Mouse (Mus musculus) embryonic facial prominence, embryonic 10.5 days (tissue): ENCODE measurements around the gene Pank1. TPM values are rescaled to one million over a fixed set of nuclear protein-coding genes. Genes with fewer than 3 reads are reported as not detected.

ENCODE experiments used
- DNase-seq: peaks from one replicate; pipeline ENCODE4 v3.0.0-alpha.2; 2017; ENCODE audit warnings: low spot score
- H3K27ac ChIP-seq: fragments of 300-500 bp; sonication (generic); replicated peaks from 2 replicates; pipeline ENCODE4 v1.5.1; 2016; ENCODE audit warnings: mild to moderate bottlenecking
- H3K27me3 ChIP-seq: fragments of 300-500 bp; sonication (generic); replicated peaks from 2 replicates; pipeline ENCODE4 v1.6.1; 2016; ENCODE audit warnings: low read depth, mild to moderate bottlenecking; ENCODE audit not compliant: poor library complexity, severe bottlenecking
- H3K36me3 ChIP-seq: fragments of 300-500 bp; sonication (generic); replicated peaks from 2 replicates; pipeline ENCODE4 v1.6.1; 2016; ENCODE audit warnings: mild to moderate bottlenecking, moderate library complexity
- H3K4me1 ChIP-seq: fragments of 300-500 bp; sonication (generic); 2 replicates; pipeline ENCODE4 v1.6.1; 2016
- H3K4me3 ChIP-seq: fragments of 300-500 bp; sonication (generic); 2 replicates; pipeline ENCODE4 v1.5.1; 2016; ENCODE audit warnings: mild to moderate bottlenecking, moderate library complexity
- H3K9me3 ChIP-seq: fragments of 300-500 bp; sonication (generic); 2 replicates; pipeline ENCODE4 v1.6.1; 2016; ENCODE audit warnings: mild to moderate bottlenecking
- WGBS: fragments of 180-500 bp; shearing (Covaris S2); methylation state at CpG from one replicate; pipeline ENCODE4 v1.1.7; 2016; 5-methylcytosine and 5-hydroxymethylcytosine counted together
- polyA plus RNA-seq: library from polyadenylated mRNA; unstranded; fragments of >200 nt; fragmentation: Nextera tagmentation; extraction: Ambion mirVana; gene quantifications from 2 replicates; pipeline ENCODE4 v1.2.1, GENCODE M21; 2016

Gene Pank1
- polyA plus RNA-seq, 1 experiment from 2014 or later, result 7.5 TPM

DNA sequence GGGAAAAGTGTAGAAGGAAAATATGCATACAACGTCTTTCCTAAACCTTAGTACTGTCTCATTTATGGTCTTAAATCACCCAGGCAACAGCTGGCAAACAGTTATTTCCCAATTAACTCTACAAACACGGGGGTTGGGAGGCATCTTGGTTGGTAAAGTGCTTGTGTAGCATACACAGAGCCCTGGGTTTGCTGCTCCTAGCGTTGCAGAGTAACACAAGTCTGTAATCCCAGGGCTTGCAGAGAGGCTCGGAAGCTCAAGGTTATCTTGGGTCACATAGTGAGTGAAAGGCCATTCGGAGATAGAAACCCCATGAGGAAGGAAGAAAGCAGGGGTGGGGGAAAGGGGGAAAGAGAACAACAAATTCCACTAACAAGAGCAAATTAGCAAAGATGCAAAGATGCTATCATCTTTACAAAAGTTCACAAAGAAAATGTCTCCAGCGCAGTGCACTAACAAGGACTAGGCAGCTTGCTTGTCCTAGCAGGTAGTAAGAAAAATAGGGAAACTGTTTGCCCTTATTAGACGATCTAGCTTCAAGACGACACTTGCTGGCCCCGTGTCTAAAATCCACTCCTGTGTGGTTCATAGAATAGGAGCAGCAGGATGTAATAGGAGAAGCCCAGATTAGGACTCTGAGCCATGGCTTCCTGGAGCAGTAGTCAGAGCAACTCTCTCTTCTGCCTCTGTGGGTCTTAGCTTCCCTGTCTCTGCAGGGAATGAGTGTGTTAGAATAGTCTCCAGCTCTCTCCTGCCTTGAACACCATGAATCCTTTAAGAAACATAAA lies 37.3 kb downstream of the Pank1 start:
- H3K4me3 ChIP-seq, result no peak overlapping the region
- H3K27ac ChIP-seq, result no peak overlapping the region
- 55% methylated on average over 9 of the region's 9 CpGs for WGBS
- H3K9me3 ChIP-seq, result no peaks in the 10 kb centered on the region
- no peak for DNase-seq
- no peaks in the 10 kb centered on the region for H3K27me3 ChIP-seq
- peaks cover 27% of the 10 kb centered on the region for H3K36me3 ChIP-seq
- peaks cover 11% of the 10 kb centered on the region for H3K4me1 ChIP-seq

- Histone ChIP-seq H3K36me3 (peaks cover 27% of the 10 kb centered on the region), H3K4me3 (no peak overlapping the region), H3K9me3 (no peaks in the 10 kb centered on the region), H3K27me3 (no peaks in the 10 kb centered on the region), H3K4me1 (peaks cover 11% of the 10 kb centered on the region), H3K27ac (no peak overlapping the region)
- 97% methylated on average over 9 of the region's 9 CpGs for WGBS
- no peak for DNase-seq
These were observed 40.6 kb downstream of the Pank1 start for GRCm38 (mm10) chr19:34838624-34839023.

DNA sequence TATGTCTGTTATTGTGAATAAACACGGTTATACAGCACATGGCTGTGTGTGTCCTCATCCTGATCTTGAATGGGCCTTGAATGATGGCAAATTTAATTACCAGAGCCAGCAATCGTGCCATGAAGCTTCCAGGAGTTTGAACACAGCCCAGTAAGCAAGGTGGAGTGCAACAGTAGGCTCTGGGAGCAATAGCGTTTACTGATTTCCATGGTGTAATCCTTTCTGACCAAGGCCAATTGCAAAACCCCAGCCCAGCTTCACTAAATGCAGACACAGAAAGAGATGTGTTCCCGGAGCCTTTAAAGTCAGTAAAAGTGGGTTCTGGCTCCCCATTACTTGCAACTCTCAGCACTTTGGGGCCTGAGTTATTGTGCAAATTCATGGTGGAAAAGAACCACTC lies 47.6 kb downstream of the Pank1 start:
- Histone ChIP-seq H3K36me3 (peaks cover 7% of the 10 kb centered on the region), H3K4me1 (no peaks in the 10 kb centered on the region), H3K4me3 (no peak overlapping the region), H3K27me3 (no peaks in the 10 kb centered on the region), H3K9me3 (no peaks in the 10 kb centered on the region), H3K27ac (no peak overlapping the region)
- WGBS, result 89% methylated on average over 4 of the region's 4 CpGs
- no peak for DNase-seq

GRCm38 (mm10) chr19:34827916-34828635 lies 51.2 kb downstream of the Pank1 start:
- WGBS, result 90% methylated on average over 5 of the region's 5 CpGs

GRCm38 (mm10) chr19:34827444-34827843 lies 51.8 kb downstream of the Pank1 start:
- no peak overlapping the region for H3K27ac ChIP-seq
- H3K4me3 ChIP-seq, result no peak overlapping the region
- no peaks in the 10 kb centered on the region for H3K4me1 ChIP-seq
- no peaks in the 10 kb centered on the region for H3K9me3 ChIP-seq
- H3K27me3 ChIP-seq, result no peaks in the 10 kb centered on the region
- 87% methylated on average over 6 of the region's 6 CpGs for WGBS
- H3K36me3 ChIP-seq, result peaks cover 15% of the 10 kb centered on the region
- DNase-seq, result no peak

More at GRCm38 (mm10) chr19:34827916-34828635, 51.2 kb downstream of the Pank1 start:
- no peaks in the 10 kb centered on the region for H3K4me1 ChIP-seq
- no peaks in the 10 kb centered on the region for H3K9me3 ChIP-seq
- no peak overlapping the region for H3K4me3 ChIP-seq
- H3K27ac ChIP-seq, result no peak overlapping the region
- peaks cover 15% of the 10 kb centered on the region for H3K36me3 ChIP-seq
- no peaks in the 10 kb centered on the region for H3K27me3 ChIP-seq
- no peak for DNase-seq

- H3K27me3 ChIP-seq, result no peaks in the 10 kb centered on the region
- H3K4me1 ChIP-seq, result no peaks in the 10 kb centered on the region
- H3K27ac ChIP-seq, result no peak overlapping the region
- H3K4me3 ChIP-seq, result no peak overlapping the region
- H3K9me3 ChIP-seq, result no peaks in the 10 kb centered on the region
- 76% methylated on average over 13 of the region's 13 CpGs for WGBS
- peaks cover 22% of the 10 kb centered on the region for H3K36me3 ChIP-seq
- DNase-seq, result peak; percentile 52
These were observed 53.2 kb downstream of the Pank1 start for GRCm38 (mm10) chr19:34825946-34826655.

- Histone ChIP-seq H3K36me3 (peaks cover 24% of the 10 kb centered on the region), H3K4me1 (0 out of 2 replicates have a peak, but pooled peaks cover 2% of the 10 kb centered on the region), H3K4me3 (no peak overlapping the region), H3K9me3 (no peaks in the 10 kb centered on the region), H3K27ac (no peak overlapping the region), H3K27me3 (no peaks in the 10 kb centered on the region)
- WGBS, result 71% methylated on average over 5 of the region's 5 CpGs
- no peak for DNase-seq
These were observed 59.6 kb downstream of the Pank1 start for GRCm38 (mm10) chr19:34819577-34820170.

GRCm38 (mm10) chr19:34815371-34815770 lies 63.9 kb downstream of the Pank1 start:
- WGBS, result 86% methylated on average over 4 of the region's 4 CpGs
- Histone ChIP-seq H3K4me1 (0 out of 2 replicates have a peak, but pooled peaks cover 3% of the 10 kb centered on the region), H3K27me3 (no peaks in the 10 kb centered on the region), H3K36me3 (peaks cover 15% of the 10 kb centered on the region), H3K4me3 (no peak overlapping the region), H3K27ac (no peak overlapping the region), H3K9me3 (no peaks in the 10 kb centered on the region)
- no peak for DNase-seq

- peaks cover 10% of the 10 kb centered on the region; the same call in 1 of the 2 replicates for H3K36me3 ChIP-seq
- DNase-seq, result peak; percentile 55
- H3K4me3 ChIP-seq, result no peak overlapping the region
- 54% methylated on average over 4 of the region's 4 CpGs for WGBS
- no peak overlapping the region for H3K27ac ChIP-seq
- 0 out of 2 replicates have a peak, but pooled peaks cover 3% of the 10 kb centered on the region for H3K4me1 ChIP-seq
- no peaks in the 10 kb centered on the region for H3K27me3 ChIP-seq
- no peaks in the 10 kb centered on the region for H3K9me3 ChIP-seq
These were observed 64.6 kb downstream of the Pank1 start for GRCm38 (mm10) chr19:34814696-34815095.

GRCm38 (mm10) chr19:34813961-34814360 lies 65.3 kb downstream of the Pank1 start:
- Histone ChIP-seq H3K4me3 (no peak overlapping the region), H3K36me3 (0 out of 2 replicates have a peak, but pooled peaks cover 5% of the 10 kb centered on the region), H3K9me3 (no peaks in the 10 kb centered on the region), H3K4me1 (0 out of 2 replicates have a peak, but pooled peaks cover 3% of the 10 kb centered on the region), H3K27ac (no peak overlapping the region), H3K27me3 (no peaks in the 10 kb centered on the region)
- DNase-seq, result no peak
- WGBS, result 93% methylated on average over 6 of the region's 6 CpGs

- 0 out of 2 replicates have a peak, but pooled peaks cover 3% of the 10 kb centered on the region for H3K4me1 ChIP-seq
- H3K27me3 ChIP-seq, result no peaks in the 10 kb centered on the region
- DNase-seq, result no peak
- H3K36me3 ChIP-seq, result 0 out of 2 replicates have a peak, but pooled peaks cover 5% of the 10 kb centered on the region
- whole genome bisulfite sequencing, result 90% methylated on average over 2 of the region's 2 CpGs
- H3K9me3 ChIP-seq, result no peaks in the 10 kb centered on the region
- H3K4me3 ChIP-seq, result no peak overlapping the region
- H3K27ac ChIP-seq, result no peak overlapping the region
These were observed 65.7 kb downstream of the Pank1 start for GRCm38 (mm10) chr19:34813533-34813932.

- Histone ChIP-seq H3K4me1 (0 out of 2 replicates have a peak, but pooled peaks cover 3% of the 10 kb centered on the region), H3K4me3 (no peak overlapping the region), H3K27ac (no peak overlapping the region), H3K36me3 (0 out of 2 replicates have a peak, but pooled peaks cover 5% of the 10 kb centered on the region), H3K9me3 (no peaks in the 10 kb centered on the region), H3K27me3 (no peaks in the 10 kb centered on the region)
- WGBS, result 87% methylated on average over 4 of the region's 4 CpGs
- DNase-seq, result no peak
These were observed 66.5 kb downstream of the Pank1 start for GRCm38 (mm10) chr19:34812711-34813110.
